Mouse (Mus musculus): ENCODE measurements around the gene Wdfy4. TPM values are rescaled to one million over a fixed set of nuclear protein-coding genes. Genes with fewer than 3 reads are reported as not detected.

Wdfy4 gene
- total RNA-seq, 2 experiments from 2014 or later: 2.1 to 2.6 TPM

DNA sequence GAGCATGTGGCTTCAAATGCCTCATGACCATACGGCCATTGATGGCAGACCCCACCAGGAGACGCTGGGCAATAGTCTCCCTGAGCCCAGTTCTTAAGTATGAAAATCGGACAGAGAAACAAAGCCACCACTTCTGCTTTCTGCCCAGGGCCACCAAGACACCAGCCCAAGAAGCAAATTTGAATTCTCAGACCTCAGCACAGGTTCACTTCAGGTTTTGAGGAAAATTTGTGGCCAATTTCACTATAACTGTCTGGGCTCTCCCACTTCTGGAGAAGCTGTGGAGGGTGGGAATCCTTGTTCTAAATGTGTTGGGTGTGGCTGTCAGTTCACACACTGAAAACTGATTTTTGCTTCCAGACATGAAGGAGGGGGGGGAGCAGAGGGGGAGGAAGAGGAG is 8.9 kb upstream of the Wdfy4 start:
- intact Hi-C loops (cut with DNase I): no loop called here
- no peak for DNase-seq (ENCODE audit: low spot score in 2 of 2)

DNA sequence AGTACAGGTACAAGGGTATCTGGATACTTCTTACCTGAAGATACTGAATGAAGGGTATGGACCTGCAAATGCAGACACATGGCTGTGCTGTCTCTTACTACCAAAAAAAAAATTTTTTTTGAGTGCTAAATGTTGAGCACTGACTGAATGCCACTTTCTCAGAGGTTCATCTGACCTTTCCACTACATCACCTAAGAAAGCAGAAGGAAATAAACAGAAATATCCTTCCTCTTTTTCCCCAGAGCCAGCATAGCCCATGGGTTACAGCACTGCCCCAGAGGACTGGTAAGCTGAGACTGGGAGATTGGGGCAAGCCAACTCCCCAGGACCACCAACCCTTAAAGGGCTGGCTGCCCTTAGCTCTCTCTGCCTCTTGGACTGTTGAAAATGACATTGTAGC is 8.5 kb upstream of the Wdfy4 start:
- no peak for DNase-seq (ENCODE audit: low spot score in 2 of 2)
- intact Hi-C loops (cut with DNase I): no loop called here

DNA sequence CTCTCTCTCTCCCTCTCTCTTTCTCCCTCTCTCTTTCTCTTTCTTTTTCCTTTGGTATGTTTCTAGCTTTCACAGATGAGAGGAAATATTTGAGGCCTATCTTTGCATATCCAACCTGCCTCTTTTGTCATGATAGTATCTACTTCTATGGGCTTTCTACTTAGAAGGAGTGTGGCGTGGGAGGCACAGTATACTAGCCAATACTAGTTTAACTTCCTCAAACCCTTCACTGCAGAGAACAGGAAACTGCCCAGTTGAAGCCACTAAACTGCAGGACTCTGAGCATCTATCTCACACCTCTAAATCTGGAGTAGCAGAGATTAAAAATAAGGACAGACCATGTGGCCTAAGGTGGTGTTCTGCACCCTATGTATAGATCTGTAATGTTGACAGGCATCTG is 5.3 kb upstream of the Wdfy4 start:
- no peak for DNase-seq (ENCODE audit: low spot score in 2 of 2)
- intact Hi-C loops (cut with DNase I): no loop called here

DNA sequence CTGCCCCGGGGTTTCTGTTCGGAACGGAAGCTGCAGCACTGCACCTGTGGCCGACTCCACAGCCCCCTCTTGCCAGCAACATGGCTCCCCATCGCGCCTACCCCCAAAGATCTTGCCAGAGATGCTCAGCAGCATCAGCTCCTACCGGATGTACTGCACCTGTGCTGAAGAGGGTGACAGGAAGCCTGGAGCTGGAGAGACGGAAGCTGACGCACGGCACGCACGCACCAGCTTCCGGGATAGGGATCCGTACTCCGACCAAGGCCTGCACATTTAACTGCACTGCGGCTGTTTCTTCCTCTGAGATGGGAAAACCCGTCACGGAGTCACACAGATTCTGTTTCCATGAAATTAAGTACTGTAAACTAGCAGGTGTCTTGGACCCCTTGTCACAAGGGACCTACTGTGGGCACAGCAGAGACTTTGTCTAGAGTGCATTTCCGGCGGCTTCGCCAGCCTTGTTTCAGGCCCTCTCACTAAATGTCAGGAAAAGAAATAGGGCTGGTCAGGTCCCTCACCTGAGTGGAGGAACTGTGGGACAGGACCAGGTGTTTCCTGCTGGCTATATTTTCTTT is 4.6 kb upstream of the Wdfy4 start:
- no peak for DNase-seq (ENCODE audit: low spot score in 2 of 2)

DNA sequence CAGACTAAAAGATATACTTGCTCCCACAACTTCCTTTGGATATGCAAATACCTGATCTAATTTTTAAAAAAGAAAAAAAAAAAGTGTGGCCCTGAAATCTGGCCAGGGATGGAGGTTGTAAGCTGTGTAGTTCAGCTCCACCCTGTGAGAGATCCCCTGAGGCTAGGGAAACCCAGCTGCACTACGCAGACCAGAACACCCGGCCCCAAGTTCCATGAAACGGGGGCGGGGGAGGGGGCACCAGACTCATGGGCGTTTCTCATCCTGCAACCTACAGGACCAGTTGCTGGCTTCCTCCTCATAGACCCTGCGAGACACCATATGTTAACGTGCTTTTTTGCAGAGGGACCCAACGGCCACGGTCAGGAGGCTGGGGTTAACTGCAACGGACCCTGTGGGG is 3.9 kb upstream of the Wdfy4 start:
- intact Hi-C loops (cut with DNase I): no loop called here
- no peak for DNase-seq (ENCODE audit: low spot score in 2 of 2)

More for the DNA sequence above, 4.6 kb upstream of the Wdfy4 start:
- intact Hi-C loops (cut with DNase I): no loop called here

DNA sequence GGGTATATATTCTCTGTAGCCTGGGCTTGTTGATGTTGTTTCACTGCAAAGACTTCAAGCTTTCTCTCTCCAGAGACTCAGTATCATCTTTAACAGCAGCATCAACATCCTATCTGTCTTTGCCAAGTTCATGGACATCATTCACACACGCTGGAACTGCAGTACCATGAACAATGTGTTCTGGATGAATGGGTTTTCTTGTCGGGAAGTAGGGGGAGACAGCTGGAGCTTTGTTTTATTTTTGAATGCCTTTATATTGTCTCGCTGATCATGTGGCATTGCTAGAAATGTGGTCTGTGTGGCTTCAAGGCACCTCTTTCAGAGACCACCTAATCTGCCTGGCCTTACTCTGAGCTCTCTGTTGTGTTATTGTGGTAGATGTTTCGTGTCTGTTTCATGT is 1.9 kb upstream of the Wdfy4 start:
- intact Hi-C loops (cut with DNase I): no loop called here
- DNase-seq (ENCODE audit: low spot score in 2 of 2): no peak

DNA sequence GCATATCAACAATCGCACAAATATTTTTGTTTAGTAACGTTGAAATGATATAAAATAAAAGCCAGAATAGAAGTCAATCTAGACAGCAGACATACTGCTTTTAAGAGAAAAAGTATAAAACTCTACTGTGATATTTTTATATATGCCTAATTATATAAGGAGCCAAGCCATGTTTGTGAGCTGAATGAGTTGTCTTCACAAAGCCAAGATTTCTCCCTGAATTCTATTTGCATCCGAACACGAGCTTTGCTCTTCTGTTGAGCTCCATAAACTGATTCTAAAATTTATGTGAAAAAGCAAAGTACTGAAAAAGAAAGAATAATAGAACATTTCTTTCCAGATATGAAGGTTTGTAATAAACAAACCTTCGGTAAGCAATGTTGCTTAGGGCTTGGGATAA is 5.2 kb downstream of the Wdfy4 start:
- intact Hi-C loops (cut with DNase I): no loop called here
- no peak for DNase-seq (ENCODE audit: low spot score in 2 of 2)

DNA sequence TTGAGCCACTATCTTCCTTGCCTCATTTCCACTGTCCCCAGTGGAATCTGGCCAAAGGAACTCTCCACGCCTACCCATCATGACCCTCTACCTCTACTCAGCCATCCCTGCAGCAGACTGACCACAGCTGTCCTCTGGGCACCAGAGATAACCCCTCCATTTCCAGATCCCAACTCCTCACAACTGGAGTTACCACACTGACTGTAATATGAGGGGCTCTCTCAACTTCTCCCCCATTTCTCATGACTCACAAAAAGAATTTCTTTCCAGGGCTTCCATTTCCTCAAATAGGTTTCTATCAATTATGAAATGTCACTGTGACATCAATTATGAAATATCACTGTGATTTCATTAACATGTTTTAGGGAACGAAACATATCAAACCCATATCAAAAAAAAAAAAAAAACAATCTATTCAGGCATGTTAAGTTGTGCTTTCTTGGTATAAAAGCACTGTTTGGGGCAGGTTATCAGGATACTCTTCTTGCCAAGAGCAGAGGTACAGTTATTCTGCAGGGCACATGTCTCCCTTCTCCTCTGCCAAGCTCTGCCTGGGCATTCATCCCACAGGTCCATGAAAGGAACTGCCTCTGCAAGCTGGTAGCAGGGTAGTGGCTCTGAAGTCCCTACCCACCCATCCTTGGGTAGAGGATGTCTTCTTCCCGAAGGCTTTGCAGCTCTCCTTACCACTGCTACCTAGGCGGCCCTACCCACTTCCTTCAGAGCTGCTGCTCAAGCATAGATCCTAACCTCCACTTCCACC is 10.1 kb downstream of the Wdfy4 start:
- intact Hi-C loops (cut with DNase I): no loop called here
- DNase-seq (ENCODE audit: low spot score in 2 of 2): peak in 1 of 2 experiments; percentile 18

DNA sequence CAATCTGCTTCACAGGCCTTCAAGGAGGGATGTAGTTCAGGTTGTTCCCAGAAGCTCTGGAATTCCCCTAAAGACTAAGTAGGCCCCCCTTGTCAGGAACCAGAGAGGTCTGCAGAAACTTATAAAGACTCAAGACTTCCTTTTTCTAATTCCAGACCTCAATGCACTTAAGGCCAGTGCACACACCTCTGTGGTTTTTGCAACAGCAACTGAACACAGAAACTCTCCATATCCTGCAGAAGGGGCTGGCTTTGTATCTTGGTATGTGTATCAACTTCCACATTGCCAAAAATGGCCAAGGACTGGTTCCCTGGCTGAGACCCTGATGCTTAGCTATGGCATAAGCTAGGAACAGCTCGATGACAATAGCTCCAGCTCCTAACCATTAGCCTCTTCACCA is 13.4 kb downstream of the Wdfy4 start:
- no peak for DNase-seq (ENCODE audit: low spot score in 2 of 2)
- intact Hi-C loops (cut with DNase I): no loop called here

DNA sequence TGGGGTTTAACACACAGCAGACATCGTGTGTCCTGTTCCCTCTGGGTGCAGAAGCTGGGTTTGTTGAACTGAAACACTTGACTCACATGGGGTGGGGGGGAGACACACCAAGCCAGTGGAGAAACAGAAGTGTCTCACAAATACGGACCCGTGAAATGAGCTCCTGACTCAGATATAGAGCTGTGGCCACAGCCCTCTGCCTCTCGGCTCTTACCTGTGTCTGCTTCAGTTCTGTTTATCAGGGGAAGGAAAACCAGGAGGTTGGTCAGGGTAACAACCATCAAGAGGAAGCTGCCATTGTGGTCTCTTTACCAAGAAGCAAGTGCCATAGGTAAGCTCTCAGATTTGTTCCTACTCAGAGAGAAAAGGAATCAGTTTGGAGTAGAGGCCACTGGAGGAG is 16.6 kb downstream of the Wdfy4 start:
- DNase-seq (ENCODE audit: low spot score in 2 of 2): no peak
- intact Hi-C loops (cut with DNase I): no loop called here

DNA sequence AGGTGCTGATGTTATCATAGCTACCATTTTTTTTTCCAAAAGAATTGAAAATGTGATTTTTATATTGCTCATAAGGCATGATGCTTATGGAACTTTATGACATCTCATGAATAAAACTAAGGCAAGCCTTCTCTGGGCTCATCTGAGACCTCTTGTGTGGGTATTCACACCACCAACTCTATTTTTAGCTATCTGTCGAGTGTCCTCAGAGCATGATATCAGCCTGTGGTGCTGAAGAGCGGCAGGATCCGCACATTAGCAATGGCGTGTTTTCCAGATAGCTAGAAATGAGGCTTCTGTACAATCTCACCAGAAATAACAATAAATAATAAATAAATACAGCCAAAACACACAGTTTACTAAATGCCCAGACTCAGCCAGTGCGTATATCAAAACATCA is 23.1 kb downstream of the Wdfy4 start:
- no peak for DNase-seq (ENCODE audit: low spot score in 2 of 2)
- intact Hi-C loops (cut with DNase I): no loop called here

DNA sequence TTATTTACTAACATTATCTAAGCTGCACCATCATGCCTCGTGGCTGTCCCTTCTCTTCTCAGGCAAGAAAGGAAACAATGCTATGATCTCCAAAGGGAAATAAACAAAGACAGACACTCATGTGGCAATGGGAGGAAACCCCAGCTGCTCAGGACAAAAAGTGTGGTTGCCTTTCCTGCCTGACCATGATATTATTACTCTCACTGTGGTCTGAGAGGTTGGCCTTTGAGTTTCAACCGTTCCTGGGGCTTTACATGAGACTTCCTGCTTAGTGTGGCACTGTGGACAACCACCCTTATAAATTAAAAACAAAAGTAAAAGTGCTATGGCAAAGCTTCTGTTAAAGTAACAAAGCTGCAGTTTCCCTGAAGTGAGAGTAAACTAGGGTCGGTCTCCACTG is 27.0 kb downstream of the Wdfy4 start:
- DNase-seq (ENCODE audit: low spot score in 2 of 2): no peak
- intact Hi-C loops (cut with DNase I): no loop called here

DNA sequence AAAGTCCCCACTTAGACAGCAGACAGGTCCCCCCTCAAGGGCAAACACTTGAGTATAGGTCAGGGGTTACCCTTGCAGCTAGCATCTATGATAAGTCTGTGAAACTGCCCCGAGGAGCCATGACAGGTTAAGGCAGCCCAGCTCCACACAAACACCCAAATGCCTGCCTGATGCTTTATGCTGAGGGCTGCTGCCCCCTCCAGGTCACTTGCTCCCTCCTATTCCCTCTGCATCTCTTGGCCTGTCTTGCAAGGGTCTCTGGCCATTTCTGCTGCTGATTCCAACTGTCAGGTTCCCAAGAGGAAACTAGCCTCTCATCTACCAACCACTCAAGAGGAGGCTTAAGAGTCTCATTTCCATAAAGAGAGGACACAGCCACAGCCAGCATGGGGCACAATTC is 32.4 kb downstream of the Wdfy4 start:
- DNase-seq (ENCODE audit: low spot score in 2 of 2): no peak
- intact Hi-C loops (cut with DNase I): no loop called here

DNA sequence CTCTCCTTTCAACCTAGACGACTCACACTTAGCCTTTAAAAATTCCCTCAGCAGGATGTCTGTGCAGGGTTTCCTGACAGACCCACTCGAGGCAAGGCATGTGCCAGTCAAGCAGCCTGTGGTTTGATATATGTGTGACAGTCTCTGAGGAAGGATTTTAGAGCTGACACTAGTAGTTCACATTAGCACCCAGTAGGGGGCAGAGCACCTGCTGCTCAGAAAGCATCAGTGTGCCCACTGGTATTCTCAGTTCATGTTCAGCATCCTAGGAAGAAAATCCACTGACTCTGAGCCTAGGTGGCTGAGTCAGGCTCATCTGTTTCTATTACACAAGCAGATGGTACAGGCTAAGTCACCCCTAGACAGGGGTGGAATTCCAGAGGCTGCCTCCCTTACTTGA is 39.0 kb downstream of the Wdfy4 start:
- intact Hi-C loops (cut with DNase I): loop anchor here (5.0 kb wide), 1 partner anchor 56 kb away; no protein-coding TSS in a partner anchor
- no peak for DNase-seq (ENCODE audit: low spot score in 2 of 2)

DNA sequence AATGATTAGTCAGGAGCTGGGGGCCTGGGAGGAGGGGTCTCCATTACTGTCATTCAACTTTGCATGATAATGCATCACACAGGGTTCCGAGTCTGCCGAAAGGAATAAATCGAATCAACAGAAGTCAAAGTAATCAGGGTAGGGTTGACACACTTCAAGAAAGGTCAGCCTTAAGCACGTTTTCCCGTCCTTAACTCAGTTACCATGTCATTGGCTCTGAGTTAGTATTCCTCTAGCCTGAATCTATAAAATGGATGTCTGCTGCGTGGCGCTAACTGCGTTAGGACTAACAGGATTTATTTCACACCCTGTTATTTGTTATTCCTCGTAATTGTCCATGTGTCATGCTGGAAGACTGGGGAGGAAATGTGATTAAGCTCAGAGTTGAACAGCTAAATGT is 48.5 kb downstream of the Wdfy4 start:
- intact Hi-C loops (cut with DNase I): no loop called here

DNA sequence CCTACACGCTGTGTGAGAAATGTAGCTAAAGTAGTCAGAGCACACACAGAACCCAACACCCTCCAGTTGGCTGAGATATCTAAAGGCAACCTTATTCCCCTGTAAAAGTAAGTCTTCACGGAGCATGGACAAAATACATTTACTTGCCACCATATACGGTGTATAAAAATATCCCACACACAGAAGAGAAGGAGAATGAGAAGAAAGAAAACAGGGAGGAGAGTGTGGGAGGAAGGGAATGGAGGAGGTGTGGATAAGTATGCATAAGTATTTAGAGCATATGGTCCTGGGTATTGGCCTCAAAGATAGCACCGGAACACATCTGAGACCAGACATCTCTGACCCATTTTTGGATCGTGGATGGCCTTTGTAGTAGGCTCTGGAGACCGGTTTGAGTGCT is 50.1 kb downstream of the Wdfy4 start:
- DNase-seq (ENCODE audit: low spot score in 2 of 2): no peak

More for the DNA sequence above, 48.5 kb downstream of the Wdfy4 start:
- DNase-seq (ENCODE audit: low spot score in 2 of 2): no peak

DNA sequence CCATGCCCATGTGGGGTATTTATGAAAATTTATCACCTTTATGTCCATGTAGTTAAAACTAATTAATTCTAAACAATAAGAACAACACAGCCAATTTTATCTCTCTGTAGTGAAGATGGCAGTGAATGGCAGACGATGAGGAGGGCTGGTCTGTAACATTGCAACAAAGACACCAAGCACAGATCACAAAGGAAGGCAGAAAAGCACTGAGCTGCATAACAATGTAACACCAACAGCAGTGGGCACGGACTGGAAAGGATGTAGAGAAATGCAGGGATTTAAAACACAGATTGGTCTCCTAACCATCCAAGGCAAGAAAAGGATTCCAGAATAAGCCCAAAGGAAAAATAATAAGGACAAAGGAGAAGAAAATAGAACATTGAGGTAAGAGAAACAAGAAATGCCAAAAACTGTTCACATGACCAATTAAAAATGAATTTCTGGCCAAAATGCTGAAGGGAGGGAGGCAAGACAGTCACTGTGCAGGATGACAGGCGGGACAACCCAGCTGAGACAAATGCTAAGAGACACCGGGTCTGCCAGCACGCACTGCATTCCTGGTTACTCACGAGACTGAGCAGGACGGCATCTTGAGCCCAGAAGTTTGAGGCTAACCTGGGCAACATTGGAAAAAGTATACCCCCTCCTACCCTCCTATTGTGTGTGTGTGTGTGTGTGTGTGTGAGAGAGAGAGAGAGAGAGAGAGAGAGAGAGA is 54.1 kb downstream of the Wdfy4 start:
- no peak for DNase-seq (ENCODE audit: low spot score in 2 of 2)
- intact Hi-C loops (cut with DNase I): no loop called here

More for the DNA sequence above, 50.1 kb downstream of the Wdfy4 start:
- intact Hi-C loops (cut with DNase I): no loop called here

DNA sequence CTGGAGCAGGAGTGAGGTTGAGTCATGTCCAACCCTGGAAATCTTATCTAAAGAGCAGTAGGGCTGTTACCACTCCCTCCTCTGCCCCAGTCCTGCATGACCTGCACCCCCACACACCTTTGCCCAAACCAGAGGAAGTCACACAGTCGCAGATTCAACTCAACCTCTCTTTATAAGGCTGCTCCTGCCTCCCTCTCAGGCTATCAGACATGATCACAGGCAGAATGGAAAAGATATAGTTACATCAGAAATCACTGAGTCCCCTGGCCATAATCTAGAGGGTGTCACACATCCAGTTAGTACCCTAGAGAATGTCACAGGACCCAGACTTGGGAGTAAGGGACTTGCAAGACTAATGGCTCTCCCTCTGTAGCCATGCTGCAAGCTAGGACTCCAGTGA is 68.7 kb downstream of the Wdfy4 start:
- DNase-seq (ENCODE audit: low spot score in 2 of 2): no peak
- intact Hi-C loops (cut with DNase I): no loop called here

DNA sequence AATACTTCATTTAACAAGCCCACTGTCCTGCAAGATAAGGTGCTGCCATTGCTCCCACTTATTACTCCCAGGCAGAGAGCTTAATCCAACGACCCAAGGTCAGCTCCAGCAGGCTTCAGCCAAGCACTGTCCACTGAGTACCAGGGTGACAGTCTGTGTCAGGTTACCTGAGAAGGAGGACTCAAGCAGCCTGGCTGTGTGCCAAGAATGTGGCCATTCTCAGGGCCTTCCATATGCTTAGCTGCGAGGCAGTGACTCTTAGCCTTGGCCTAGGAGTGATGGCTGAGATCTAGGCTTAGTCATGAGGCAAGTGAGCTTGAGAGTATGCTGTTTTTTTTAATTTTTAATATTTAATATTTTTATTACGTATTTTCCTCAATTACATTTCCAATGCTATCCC is 80.5 kb downstream of the Wdfy4 start:
- no peak for DNase-seq (ENCODE audit: low spot score in 2 of 2)
- intact Hi-C loops (cut with DNase I): no loop called here

DNA sequence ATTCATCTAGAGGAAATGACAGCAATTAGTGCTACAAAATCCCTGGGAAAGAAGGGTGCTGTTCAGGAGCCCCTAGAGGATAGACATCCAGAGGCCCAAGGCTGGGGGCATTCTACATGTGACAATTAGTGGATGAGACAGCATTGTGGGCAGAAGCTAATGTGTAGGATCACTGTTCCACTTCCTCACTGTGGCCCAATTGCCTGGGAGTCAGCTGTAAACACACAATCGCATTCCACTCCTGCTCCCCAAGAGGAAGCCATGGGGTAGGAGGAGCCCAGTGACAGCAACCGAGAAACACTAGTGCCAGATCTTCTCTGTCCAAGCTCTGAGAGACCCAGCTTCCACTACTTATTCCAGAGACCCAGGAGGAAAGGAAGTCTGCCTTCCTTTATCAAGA is 83.7 kb downstream of the Wdfy4 start:
- no peak for DNase-seq (ENCODE audit: low spot score in 2 of 2)
- intact Hi-C loops (cut with DNase I): no loop called here

DNA sequence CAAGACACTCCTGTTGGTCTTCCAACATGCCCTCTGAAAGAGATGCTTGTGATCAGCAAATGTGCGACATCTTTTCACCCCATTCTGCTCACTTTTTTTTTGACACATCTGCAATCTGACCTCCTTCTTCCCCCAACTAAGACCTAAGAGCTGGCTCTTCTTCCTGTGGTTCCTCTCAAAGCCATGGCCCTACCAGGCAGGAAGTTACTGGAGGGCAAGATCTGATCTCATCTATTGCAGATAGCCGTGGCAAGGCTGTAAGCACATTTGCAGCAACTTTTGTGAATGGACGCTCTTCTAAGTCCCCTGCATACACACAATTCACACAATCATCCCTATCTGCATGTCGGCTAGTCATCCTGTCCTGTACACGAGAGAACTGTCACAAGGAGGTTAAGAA is 85.4 kb downstream of the Wdfy4 start:
- intact Hi-C loops (cut with DNase I): no loop called here
- no peak for DNase-seq (ENCODE audit: low spot score in 2 of 2)
